Mouse (Mus musculus) left cerebral cortex, postnatal 10 days (tissue): ENCODE results near the gene Ovol2. TPM values are rescaled to one million over a fixed set of nuclear protein-coding genes. Genes with fewer than 3 reads are reported as not detected.

Source experiments
- DNase-seq, 2 experiments: peaks; one replicate each; pipeline ENCODE4 v3.0.0; 2021 to 2022; ENCODE audit warnings: low spot score in 2 of 2, mixed read lengths in 1 of 2; ENCODE audit errors: extremely low spot score in 1 of 2
- intact Hi-C: fragments of 180-260 bp; cut with DNase I; formaldehyde crosslinking; loops from one replicate; pipeline ENCODE4 v1.15.1; 2025
- total RNA-seq, 2 experiments: library from RNA; stranded (reverse); gene quantifications; 2 replicates each; pipeline ENCODE4 v1.2.3; 2021

The Ovol2 gene
- total RNA-seq, 2 experiments from 2014 or later, result 3.2 to 6.3 TPM

GRCm38 (mm10) chr2:144270507-144271420 is 61.2 kb downstream of the Ovol2 start, which contains the start of the genes Mgme1 and Snx5:
Gene Mgme1, plus strand, starts transcription at chr2:144270663.
Gene Snx5, minus strand, starts transcription at chr2:144270906.
- intact Hi-C loops, result no loop called here
- DNase-seq, result peak; percentile 92 to 97

GRCm38 (mm10) chr2:144269679-144270475 is 62.1 kb downstream of the Ovol2 start:
- no peak for DNase-seq
- intact Hi-C loops, result loop anchor here (10.0 kb wide), 2 partner anchors 185 to 265 kb away; no protein-coding TSS in a partner anchor

GRCm38 (mm10) chr2:144269306-144269650 is 62.7 kb downstream of the Ovol2 start:
- DNase-seq, result no peak
- intact Hi-C loops, result loop anchor here (10.0 kb wide), 2 partner anchors 186 to 264 kb away; no protein-coding TSS in a partner anchor

DNA sequence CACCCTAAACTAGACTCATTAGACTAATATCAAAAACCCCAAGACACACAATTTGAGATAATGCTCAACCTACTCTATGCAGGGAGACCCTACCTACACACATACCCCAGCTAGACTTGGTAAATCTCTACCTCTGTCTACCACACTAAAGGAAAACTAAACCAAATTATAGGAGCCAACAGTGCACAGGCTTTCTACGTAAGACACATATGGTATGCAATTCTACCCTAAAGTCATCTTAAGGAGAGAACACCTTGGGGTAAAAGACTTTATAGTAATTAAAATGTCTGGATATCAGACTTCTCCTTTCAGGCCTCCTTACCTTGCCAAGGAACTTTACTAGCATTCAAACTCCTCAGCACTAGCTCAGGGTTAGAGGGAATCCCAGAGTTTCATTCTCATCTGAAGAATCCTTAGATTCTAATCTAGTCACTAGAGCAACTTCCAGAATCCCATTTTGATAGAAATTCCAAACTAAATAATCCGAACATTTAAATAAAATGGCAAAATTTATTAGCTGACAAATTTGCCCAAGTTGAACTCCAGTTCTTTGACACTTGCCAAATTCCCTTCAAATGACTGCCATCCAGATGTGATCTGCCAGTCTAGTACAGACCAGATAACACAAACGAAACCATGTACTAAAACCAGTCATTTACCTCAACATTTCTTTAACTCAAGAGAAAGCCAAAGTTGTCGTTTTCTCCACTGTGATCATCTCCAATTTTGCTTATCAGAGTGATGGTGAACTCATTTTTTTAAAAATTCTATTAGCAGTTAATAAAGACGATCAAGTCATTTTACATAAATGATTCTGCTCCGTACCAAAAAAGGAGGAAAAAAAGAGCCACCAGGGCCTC is 63.3 kb downstream of the Ovol2 start:
- DNase-seq, result no peak
- intact Hi-C loops, result loop anchor here (10.0 kb wide), 2 partner anchors 186 to 264 kb away; no protein-coding TSS in a partner anchor

- intact Hi-C loops, result loop anchor here (10.0 kb wide), 2 partner anchors 187 to 263 kb away; no protein-coding TSS in a partner anchor
- DNase-seq, result no peak
These were observed 64.3 kb downstream of the Ovol2 start for GRCm38 (mm10) chr2:144267731-144268015.

- intact Hi-C loops, result loop anchor here (10.0 kb wide), 2 partner anchors 188 to 262 kb away; no protein-coding TSS in a partner anchor
- no peak for DNase-seq
These were observed 64.8 kb downstream of the Ovol2 start for GRCm38 (mm10) chr2:144267004-144267730.

GRCm38 (mm10) chr2:144265916-144266683 is 65.8 kb downstream of the Ovol2 start:
- intact Hi-C loops, result loop anchor here (10.0 kb wide), 2 partner anchors 189 to 261 kb away; no protein-coding TSS in a partner anchor
- DNase-seq, result no peak

GRCm38 (mm10) chr2:144265120-144265488 is 66.8 kb downstream of the Ovol2 start:
- intact Hi-C loops, result loop anchor here (10.0 kb wide), 2 partner anchors 190 to 260 kb away; no protein-coding TSS in a partner anchor
- DNase-seq, result no peak

DNA sequence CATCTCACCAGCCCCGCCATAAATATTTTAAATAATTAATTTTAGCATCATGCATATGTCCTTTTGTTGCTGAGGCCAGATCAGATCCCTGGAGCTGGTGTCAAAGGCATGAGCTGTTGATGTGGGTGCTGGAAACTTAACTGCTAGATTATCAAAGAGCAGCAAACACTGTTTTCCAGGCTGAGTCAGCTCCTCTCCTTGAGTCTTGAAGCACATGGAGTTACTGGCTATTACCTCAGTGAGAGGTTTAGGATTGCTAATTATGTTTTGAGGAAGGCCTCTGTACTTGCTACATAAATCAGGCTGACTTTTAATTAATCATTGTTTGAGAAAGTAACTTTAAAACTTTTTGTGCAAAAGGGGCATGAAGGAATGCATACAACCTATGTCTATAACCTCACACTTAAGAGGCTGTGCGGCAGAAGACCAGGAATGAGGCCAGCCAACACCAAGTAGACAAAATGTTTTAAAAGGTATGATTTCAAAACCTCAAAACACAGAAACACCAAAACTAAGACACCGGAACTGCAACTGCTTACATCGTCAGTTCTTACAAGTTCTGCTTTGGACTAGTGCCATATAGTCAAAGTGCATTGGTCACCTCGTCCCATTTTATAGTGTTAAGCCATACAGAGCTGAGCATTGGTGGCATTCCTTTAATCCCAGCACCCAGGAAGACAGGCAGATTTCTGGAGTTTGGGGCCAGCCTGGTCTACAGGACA is 67.4 kb downstream of the Ovol2 start:
- intact Hi-C loops, result loop anchor here (10.0 kb wide), 2 partner anchors 190 to 260 kb away; no protein-coding TSS in a partner anchor
- DNase-seq, result no peak

GRCm38 (mm10) chr2:144262837-144263236 is 69.1 kb downstream of the Ovol2 start:
- intact Hi-C loops, result loop anchor here (10.0 kb wide), 2 partner anchors 192 to 258 kb away; no protein-coding TSS in a partner anchor

More at GRCm38 (mm10) chr2:144262837-144263236, 69.1 kb downstream of the Ovol2 start:
- DNase-seq, result no peak

Other genes starting within 250 kb of the Ovol2 start
- gene Mgme1, start 61.5 kb downstream of the Ovol2 start, total RNA-seq, result 1 to 10 TPM; 2.9 to 3.8 TPM
- 10 to 100 TPM; 63.2 to 63.9 TPM for gene Snx5, start 61.2 kb downstream of the Ovol2 start, total RNA-seq
- 10 to 100 TPM; 24.4 to 27.2 TPM for gene Kat14, start 36.8 kb upstream of the Ovol2 start, total RNA-seq
- 1 to 10 TPM; 5.3 to 5.5 TPM for gene Pet117, start 36.9 kb upstream of the Ovol2 start, total RNA-seq
- 100 to 1,000 TPM; 102 to 109 TPM for gene Dzank1, start 195.3 kb upstream of the Ovol2 start, total RNA-seq
- gene Polr3f, start 195.6 kb upstream of the Ovol2 start, total RNA-seq, result 10 to 100 TPM; 25.2 to 26.7 TPM
- gene Rbbp9, start 218.7 kb upstream of the Ovol2 start, total RNA-seq, result 10 to 100 TPM; 24.4 to 26.5 TPM
- gene Sec23b, start 224.1 kb upstream of the Ovol2 start, total RNA-seq, result 10 to 100 TPM; 42.4 to 44.8 TPM